Mouse (Mus musculus): ENCODE data around the gene Hps4. TPM values are rescaled to one million over a fixed set of nuclear protein-coding genes. Genes with fewer than 3 reads are reported as not detected.

Hps4 gene
- polyA plus RNA-seq, 2 experiments, result 28.0 to 52.5 TPM

DNA sequence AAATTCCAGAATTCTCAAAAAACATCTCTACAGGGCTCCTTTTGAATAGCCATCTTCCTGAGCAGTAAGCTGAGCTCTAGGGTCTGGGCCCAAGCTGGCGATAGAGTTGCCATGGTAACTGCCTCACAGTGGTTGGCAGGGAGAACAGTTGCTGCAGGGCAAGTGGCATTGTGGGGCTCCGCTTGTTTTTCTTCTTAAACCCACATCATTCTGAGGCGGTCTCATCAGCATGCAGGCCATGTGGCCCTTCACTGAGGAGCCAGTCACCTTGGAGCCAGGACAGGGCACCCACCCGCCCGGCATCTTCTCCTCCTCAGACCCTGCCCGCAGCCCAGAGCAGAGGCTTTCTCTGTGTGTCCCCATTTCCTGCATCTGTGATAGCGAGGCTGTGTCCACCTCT lies 29.1 kb downstream of the Hps4 start:
- Histone ChIP-seq H3K27me3 (ENCODE audit: control insufficient read depth, insufficient read depth, low read length) (no peaks in the 10 kb centered on the region), H3K9me3 (ENCODE audit: control insufficient read depth, low read length) (no peaks in the 10 kb centered on the region), H3K9ac (ENCODE audit: low read depth, low read length, severe bottlenecking) (no peak overlapping the region), H3K36me3 (ENCODE audit: control insufficient read depth, insufficient read depth, low read length) (peaks cover 59% of the 10 kb centered on the region), H3K4me3 (replicated peaks; ENCODE audit: low read length) (no peak overlapping the region), H3K27ac (replicated peaks; ENCODE audit: low read depth, low read length) (no peak overlapping the region), H3K4me1 (ENCODE audit: control insufficient read depth, insufficient read depth, low read length) (no peaks in the 10 kb centered on the region), H3K4me2 (replicated peaks; ENCODE audit: low read depth, low read length, severe bottlenecking) (no peak overlapping the region)
- DNase-seq (ENCODE audit: low spot score) (no peak), ATAC-seq (ENCODE audit: low FRiP score, low read depth) (no peak)
- TF ChIP-seq POLR2A (IDR thresholded peaks at IDR 0.05; ENCODE audit: borderline replicate concordance, extremely low read depth, insufficient read depth, insufficient read length), result no peak
- WGBS, result 75% methylated on average over 7 of the region's 7 CpGs

GRCm38 (mm10) chr5:112376111-112376510 lies 33.2 kb downstream of the Hps4 start:
- WGBS, result 83% methylated on average over 4 of the region's 4 CpGs
- H3K27me3 ChIP-seq (ENCODE audit: control insufficient read depth, insufficient read depth, low read length), result no peaks in the 10 kb centered on the region
- H3K4me2 ChIP-seq (replicated peaks; ENCODE audit: low read depth, low read length, severe bottlenecking), result no peak overlapping the region
- DNase-seq (ENCODE audit: low spot score), result no peak
- no peaks in the 10 kb centered on the region for H3K4me1 ChIP-seq (ENCODE audit: control insufficient read depth, insufficient read depth, low read length)
- no peak overlapping the region for H3K9ac ChIP-seq (ENCODE audit: low read depth, low read length, severe bottlenecking)
- H3K9me3 ChIP-seq (ENCODE audit: control insufficient read depth, low read length), result no peaks in the 10 kb centered on the region
- no peak overlapping the region for H3K4me3 ChIP-seq (replicated peaks; ENCODE audit: low read length)
- peaks cover 50% of the 10 kb centered on the region for H3K36me3 ChIP-seq (ENCODE audit: control insufficient read depth, insufficient read depth, low read length)
- H3K27ac ChIP-seq (replicated peaks; ENCODE audit: low read depth, low read length), result no peak overlapping the region
- no peak for ATAC-seq (ENCODE audit: low FRiP score, low read depth)
- TF ChIP-seq POLR2A (IDR thresholded peaks at IDR 0.05; ENCODE audit: borderline replicate concordance, extremely low read depth, insufficient read depth, insufficient read length), result no peak

GRCm38 (mm10) chr5:112377380-112377779 lies 34.5 kb downstream of the Hps4 start:
- H3K4me3 ChIP-seq (replicated peaks; ENCODE audit: low read length), result no peak overlapping the region
- no peak overlapping the region for H3K9ac ChIP-seq (ENCODE audit: low read depth, low read length, severe bottlenecking)
- no peaks in the 10 kb centered on the region for H3K9me3 ChIP-seq (ENCODE audit: control insufficient read depth, low read length)
- no peak overlapping the region for H3K27ac ChIP-seq (replicated peaks; ENCODE audit: low read depth, low read length)
- no peak for ATAC-seq (ENCODE audit: low FRiP score, low read depth)
- H3K36me3 ChIP-seq (ENCODE audit: control insufficient read depth, insufficient read depth, low read length), result peaks cover 40% of the 10 kb centered on the region
- no peak for TF ChIP-seq POLR2A (IDR thresholded peaks at IDR 0.05; ENCODE audit: borderline replicate concordance, extremely low read depth, insufficient read depth, insufficient read length)
- H3K4me2 ChIP-seq (replicated peaks; ENCODE audit: low read depth, low read length, severe bottlenecking), result no peak overlapping the region
- H3K4me1 ChIP-seq (ENCODE audit: control insufficient read depth, insufficient read depth, low read length), result no peaks in the 10 kb centered on the region
- H3K27me3 ChIP-seq (ENCODE audit: control insufficient read depth, insufficient read depth, low read length), result no peaks in the 10 kb centered on the region
- DNase-seq (ENCODE audit: low spot score), result no peak
- WGBS, result 100% methylated on average over 1 of the region's 1 CpGs

DNA sequence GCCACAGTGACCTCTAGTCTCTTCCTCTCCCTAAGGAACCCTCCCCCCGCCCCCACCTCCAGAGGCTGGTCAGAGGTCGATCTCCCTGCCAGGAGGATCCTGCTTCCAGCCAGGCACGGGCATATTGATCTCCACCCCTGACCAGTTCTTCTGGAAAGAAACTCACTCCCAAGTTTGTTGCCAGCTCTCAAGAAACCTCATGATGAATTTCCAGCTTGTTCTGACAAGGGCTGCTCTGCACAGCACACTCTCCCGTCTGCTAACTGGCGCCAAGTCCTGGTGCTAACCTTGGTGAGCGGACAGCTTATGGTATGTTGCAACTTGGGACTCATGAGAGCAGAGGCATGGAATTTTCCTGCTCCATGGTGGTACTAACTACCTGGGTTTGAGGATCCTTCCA lies 35.8 kb downstream of the Hps4 start:
- H3K27me3 ChIP-seq (ENCODE audit: control insufficient read depth, insufficient read depth, low read length), result no peaks in the 10 kb centered on the region
- DNase-seq (ENCODE audit: low spot score) (no peak), ATAC-seq (ENCODE audit: low FRiP score, low read depth) (no peak)
- peaks cover 32% of the 10 kb centered on the region for H3K36me3 ChIP-seq (ENCODE audit: control insufficient read depth, insufficient read depth, low read length)
- TF ChIP-seq POLR2A (IDR thresholded peaks at IDR 0.05; ENCODE audit: borderline replicate concordance, extremely low read depth, insufficient read depth, insufficient read length), result no peak
- H3K9ac ChIP-seq (ENCODE audit: low read depth, low read length, severe bottlenecking), result no peak overlapping the region
- H3K9me3 ChIP-seq (ENCODE audit: control insufficient read depth, low read length), result no peaks in the 10 kb centered on the region
- no peak overlapping the region for H3K27ac ChIP-seq (replicated peaks; ENCODE audit: low read depth, low read length)
- H3K4me3 ChIP-seq (replicated peaks; ENCODE audit: low read length), result no peak overlapping the region
- H3K4me1 ChIP-seq (ENCODE audit: control insufficient read depth, insufficient read depth, low read length), result 0 out of 2 replicates have a peak, but pooled peaks cover 3% of the 10 kb centered on the region
- whole genome bisulfite sequencing, result 87% methylated on average over 6 of the region's 6 CpGs
- H3K4me2 ChIP-seq (replicated peaks; ENCODE audit: low read depth, low read length, severe bottlenecking), result no peak overlapping the region

DNA sequence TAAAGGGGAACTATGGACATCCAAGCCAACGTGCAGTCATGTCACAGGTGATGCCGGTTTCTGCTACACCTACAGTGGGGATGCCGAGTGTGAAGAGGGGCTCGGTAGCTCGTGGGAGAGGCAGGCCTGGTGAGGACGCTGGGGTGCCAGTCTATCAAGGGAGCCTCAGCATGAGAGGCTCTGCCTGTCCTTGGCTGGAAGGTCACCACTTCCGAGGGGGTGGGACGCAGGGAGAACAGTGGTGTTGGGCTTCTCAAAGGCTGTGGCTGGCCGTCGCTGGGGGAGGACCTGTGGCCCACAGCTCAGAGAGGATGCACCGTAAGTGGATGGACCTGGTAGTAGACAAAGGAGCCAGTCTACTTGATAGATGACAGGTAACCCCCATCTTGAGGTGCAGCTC lies 38.3 kb downstream of the Hps4 start:
- WGBS, result 81% methylated on average over 11 of the region's 11 CpGs
- no peaks in the 10 kb centered on the region for H3K9me3 ChIP-seq (ENCODE audit: control insufficient read depth, low read length)

DNA sequence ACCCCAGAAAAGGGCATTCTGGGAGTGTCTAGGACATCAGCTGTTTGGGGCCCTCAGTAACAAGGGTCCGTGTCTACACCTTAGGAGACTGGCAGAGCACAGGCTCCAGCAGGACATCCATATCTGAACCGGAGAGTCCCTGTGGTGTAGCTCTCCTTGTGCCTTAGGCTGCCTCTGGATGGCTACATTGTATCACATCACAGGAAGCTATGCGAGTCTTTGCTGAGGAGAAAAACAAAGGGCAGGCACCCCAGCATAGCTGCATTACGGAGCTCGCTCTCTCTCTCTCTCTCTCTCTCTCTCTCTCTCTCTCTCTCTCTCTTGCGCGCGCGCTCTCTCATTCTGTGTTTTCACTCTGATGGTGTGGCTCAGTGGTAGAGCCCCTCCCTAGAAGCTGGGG lies 39.2 kb downstream of the Hps4 start:
- H3K4me1 ChIP-seq (ENCODE audit: control insufficient read depth, insufficient read depth, low read length), result 0 out of 2 replicates have a peak, but pooled peaks cover 3% of the 10 kb centered on the region
- no peak overlapping the region for H3K9ac ChIP-seq (ENCODE audit: low read depth, low read length, severe bottlenecking)
- TF ChIP-seq POLR2A (IDR thresholded peaks at IDR 0.05; ENCODE audit: borderline replicate concordance, extremely low read depth, insufficient read depth, insufficient read length), result no peak
- H3K36me3 ChIP-seq (ENCODE audit: control insufficient read depth, insufficient read depth, low read length), result peaks cover 33% of the 10 kb centered on the region
- 77% methylated on average over 9 of the region's 9 CpGs for WGBS
- DNase-seq (ENCODE audit: low spot score) (no peak), ATAC-seq (ENCODE audit: low FRiP score, low read depth) (no peak)
- H3K4me3 ChIP-seq (replicated peaks; ENCODE audit: low read length), result no peak overlapping the region
- H3K27ac ChIP-seq (replicated peaks; ENCODE audit: low read depth, low read length), result no peak overlapping the region
- H3K9me3 ChIP-seq (ENCODE audit: control insufficient read depth, low read length), result no peaks in the 10 kb centered on the region
- no peaks in the 10 kb centered on the region for H3K27me3 ChIP-seq (ENCODE audit: control insufficient read depth, insufficient read depth, low read length)
- H3K4me2 ChIP-seq (replicated peaks; ENCODE audit: low read depth, low read length, severe bottlenecking), result no peak overlapping the region

More for the DNA sequence above, 38.3 kb downstream of the Hps4 start:
- no peaks in the 10 kb centered on the region for H3K27me3 ChIP-seq (ENCODE audit: control insufficient read depth, insufficient read depth, low read length)
- H3K4me3 ChIP-seq (replicated peaks; ENCODE audit: low read length), result no peak overlapping the region
- peaks cover 33% of the 10 kb centered on the region for H3K36me3 ChIP-seq (ENCODE audit: control insufficient read depth, insufficient read depth, low read length)
- ATAC-seq (ENCODE audit: low FRiP score, low read depth) (no peak), DNase-seq (ENCODE audit: low spot score) (no peak)
- no peak overlapping the region for H3K27ac ChIP-seq (replicated peaks; ENCODE audit: low read depth, low read length)
- H3K4me1 ChIP-seq (ENCODE audit: control insufficient read depth, insufficient read depth, low read length), result 0 out of 2 replicates have a peak, but pooled peaks cover 3% of the 10 kb centered on the region
- H3K9ac ChIP-seq (ENCODE audit: low read depth, low read length, severe bottlenecking), result no peak overlapping the region
- TF ChIP-seq POLR2A (IDR thresholded peaks at IDR 0.05; ENCODE audit: borderline replicate concordance, extremely low read depth, insufficient read depth, insufficient read length), result no peak
- no peak overlapping the region for H3K4me2 ChIP-seq (replicated peaks; ENCODE audit: low read depth, low read length, severe bottlenecking)

Measured in limb, embryonic 14.5 days (tissue).